Mouse (Mus musculus) right cerebral cortex, postnatal 36 days (tissue): ENCODE results near the gene Osbp2.

ENCODE experiments used
- DNase-seq, 2 experiments: peaks; one replicate each; pipeline ENCODE4 v3.0.0; 2022; ENCODE audit warnings: low spot score in 2 of 2, mixed read lengths in 1 of 2

Gene Osbp2

GRCm38 (mm10) chr11:3761339-3761738 lies 102.4 kb downstream of the Osbp2 start:
- DNase-seq = no peak

- no peak for DNase-seq
Observed at GRCm38 (mm10) chr11:3759433-3759832, 104.3 kb downstream of the Osbp2 start.

GRCm38 (mm10) chr11:3755341-3755740 lies 108.4 kb downstream of the Osbp2 start:
- DNase-seq = no peak

GRCm38 (mm10) chr11:3754685-3755084 lies 109.0 kb downstream of the Osbp2 start:
- DNase-seq = no peak

- DNase-seq = peak in 1 of 2 experiments; percentile 72
Observed at GRCm38 (mm10) chr11:3753897-3754296, 109.8 kb downstream of the Osbp2 start.

GRCm38 (mm10) chr11:3752766-3753165 lies 110.9 kb downstream of the Osbp2 start:
- DNase-seq = no peak

GRCm38 (mm10) chr11:3749831-3750230 lies 113.9 kb downstream of the Osbp2 start:
- DNase-seq = no peak

- DNase-seq = no peak
Observed at GRCm38 (mm10) chr11:3742449-3742848, 121.3 kb downstream of the Osbp2 start.

- peak; percentile 52 to 69 for DNase-seq
Observed at GRCm38 (mm10) chr11:3741183-3741582, 122.5 kb downstream of the Osbp2 start.

GRCm38 (mm10) chr11:3738778-3739177 lies 124.9 kb downstream of the Osbp2 start:
- DNase-seq = no peak

GRCm38 (mm10) chr11:3735715-3736114 lies 128.0 kb downstream of the Osbp2 start:
- DNase-seq = peak; percentile 39 to 75

- no peak for DNase-seq
Observed at GRCm38 (mm10) chr11:3733933-3734636, 129.6 kb downstream of the Osbp2 start.

GRCm38 (mm10) chr11:3731469-3731868 lies 132.2 kb downstream of the Osbp2 start:
- no peak for DNase-seq

GRCm38 (mm10) chr11:3727438-3728105 lies 136.1 kb downstream of the Osbp2 start:
- no peak for DNase-seq

- DNase-seq = no peak
Observed at GRCm38 (mm10) chr11:3725331-3726054, 138.2 kb downstream of the Osbp2 start.

- DNase-seq = no peak
Observed at GRCm38 (mm10) chr11:3724726-3725125, 139.0 kb downstream of the Osbp2 start.

GRCm38 (mm10) chr11:3723910-3724309 lies 139.8 kb downstream of the Osbp2 start:
- peak; percentile 46 to 61 for DNase-seq

GRCm38 (mm10) chr11:3722861-3723260 lies 140.8 kb downstream of the Osbp2 start:
- DNase-seq = no peak

- DNase-seq = no peak
Observed at GRCm38 (mm10) chr11:3722036-3722435, 141.7 kb downstream of the Osbp2 start.

- DNase-seq = no peak
Observed at GRCm38 (mm10) chr11:3716662-3717061, 147.0 kb downstream of the Osbp2 start.

- peak; percentile 59 to 61 for DNase-seq
Observed at GRCm38 (mm10) chr11:3714486-3714885, 149.2 kb downstream of the Osbp2 start.

GRCm38 (mm10) chr11:3710203-3710602 lies 153.5 kb downstream of the Osbp2 start:
- DNase-seq = no peak

- DNase-seq = no peak
Observed at GRCm38 (mm10) chr11:3707057-3707456, 156.6 kb downstream of the Osbp2 start.
